Mouse (Mus musculus): ENCODE results near the gene Lsm14a. TPM values are rescaled to one million over a fixed set of nuclear protein-coding genes. Genes with fewer than 3 reads are reported as not detected.
A peak's percentile ranks its signal among the peaks of the same experiment; 100 is the strongest.

Gene Lsm14a
- polyA plus RNA-seq, 1 experiment from 2014 or later, result 54.7 TPM

DNA sequence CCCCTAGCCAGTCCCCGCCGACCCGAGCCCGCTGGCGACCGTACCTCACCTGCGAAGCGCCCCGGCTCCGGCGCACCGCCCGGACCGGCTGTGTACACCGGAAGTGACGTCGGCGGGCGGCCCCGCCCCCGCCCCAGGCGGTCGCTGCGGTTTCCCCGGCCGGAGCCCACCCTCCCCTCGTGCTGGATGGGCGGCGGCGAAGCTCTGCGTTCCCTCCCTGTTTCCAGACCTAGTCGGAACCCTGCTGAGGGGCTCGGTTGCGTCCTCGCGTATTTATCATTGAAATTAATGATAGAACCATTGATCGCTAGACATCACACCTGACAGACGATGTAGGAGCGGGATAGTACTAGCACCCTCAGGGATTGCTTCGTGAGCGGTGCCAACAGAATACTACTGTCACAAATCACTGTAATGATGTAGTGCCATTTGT, 79.7 kb downstream of the Lsm14a start, which contains the start of gene 4931406P16Rik:
Gene 4931406P16Rik, minus strand, starts transcription at position 109 of the 433 bp plus-strand sequence.
- Histone ChIP-seq H3K27ac (ENCODE audit: low read depth, low read length) (peak within 1 kb of the TSS; percentile 87), H3K4me1 (ENCODE audit: control insufficient read depth, insufficient read depth, low read length) (peaks cover 5% of the 10 kb centered on the region; the same call in 1 of the 2 replicates), H3K36me3 (ENCODE audit: control insufficient read depth, insufficient read depth, low read length) (no peaks in the 10 kb centered on the region), H3K4me3 (ENCODE audit: low read depth, low read length) (peak within 1 kb of the TSS; percentile 89), H3K4me2 (ENCODE audit: low read length) (peak within 1 kb of the TSS; percentile 76), H3K9me3 (replicated peaks; ENCODE audit: control insufficient read depth, low read length) (no peaks in the 10 kb centered on the region), H3K27me3 (replicated peaks; ENCODE audit: control insufficient read depth, insufficient read depth, low read length) (no peaks in the 10 kb centered on the region), H3K9ac (ENCODE audit: low read length) (peak within 1 kb of the TSS; percentile 93)
- WGBS, result 1% methylated on average over 36 of the region's 41 CpGs
- ATAC-seq (peak; percentile 97), DNase-seq (ENCODE audit: low spot score) (peak; percentile 90)

DNA sequence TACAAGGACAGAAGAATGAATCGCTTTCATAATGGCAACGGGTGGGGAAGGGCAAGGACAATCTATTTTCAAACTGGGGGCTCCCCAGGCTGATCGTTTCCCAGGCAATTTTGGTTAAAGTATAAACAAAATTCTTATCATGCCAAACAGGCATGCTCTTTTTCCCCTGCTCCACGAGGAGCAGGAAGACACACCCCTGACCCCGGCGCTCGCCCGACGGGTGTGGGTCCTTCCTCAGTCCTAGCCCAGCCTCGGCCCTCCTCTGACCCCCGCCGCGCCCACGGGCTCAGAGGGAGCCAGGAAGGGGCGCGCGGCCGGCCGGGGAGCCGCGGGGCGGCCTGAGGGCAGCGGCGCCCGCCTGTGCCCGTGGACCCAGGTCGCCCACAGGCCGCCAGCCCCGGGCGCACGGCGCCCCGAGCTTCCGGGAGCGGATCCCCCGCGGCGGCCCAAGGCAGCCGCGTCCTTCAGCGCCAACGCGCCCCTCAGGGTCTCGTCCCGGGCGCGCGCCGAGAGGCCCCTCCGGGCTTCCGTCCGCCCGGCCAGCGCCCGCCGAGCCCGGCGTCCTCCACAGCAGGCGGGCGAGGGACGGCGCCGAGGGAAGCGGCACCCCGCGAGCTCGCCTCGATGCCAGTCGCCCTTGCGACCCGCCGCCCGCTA, 80.2 kb downstream of the Lsm14a start:
- DNase-seq (ENCODE audit: low spot score) (peak; percentile 20), ATAC-seq (peak; percentile 90)
- no peaks in the 10 kb centered on the region for H3K9me3 ChIP-seq (replicated peaks; ENCODE audit: control insufficient read depth, low read length)
- peak overlapping the region; percentile 93 for H3K9ac ChIP-seq (ENCODE audit: low read length)
- no peaks in the 10 kb centered on the region for H3K27me3 ChIP-seq (replicated peaks; ENCODE audit: control insufficient read depth, insufficient read depth, low read length)
- H3K27ac ChIP-seq (ENCODE audit: low read depth, low read length), result peak overlapping the region; percentile 87
- no peaks in the 10 kb centered on the region for H3K36me3 ChIP-seq (ENCODE audit: control insufficient read depth, insufficient read depth, low read length)
- peaks cover 5% of the 10 kb centered on the region; the same call in 1 of the 2 replicates for H3K4me1 ChIP-seq (ENCODE audit: control insufficient read depth, insufficient read depth, low read length)
- WGBS, result 0% methylated on average over 37 of the region's 73 CpGs
- peak overlapping the region; percentile 89 for H3K4me3 ChIP-seq (ENCODE audit: low read depth, low read length)
- H3K4me2 ChIP-seq (ENCODE audit: low read length), result peak overlapping the region; percentile 76

DNA sequence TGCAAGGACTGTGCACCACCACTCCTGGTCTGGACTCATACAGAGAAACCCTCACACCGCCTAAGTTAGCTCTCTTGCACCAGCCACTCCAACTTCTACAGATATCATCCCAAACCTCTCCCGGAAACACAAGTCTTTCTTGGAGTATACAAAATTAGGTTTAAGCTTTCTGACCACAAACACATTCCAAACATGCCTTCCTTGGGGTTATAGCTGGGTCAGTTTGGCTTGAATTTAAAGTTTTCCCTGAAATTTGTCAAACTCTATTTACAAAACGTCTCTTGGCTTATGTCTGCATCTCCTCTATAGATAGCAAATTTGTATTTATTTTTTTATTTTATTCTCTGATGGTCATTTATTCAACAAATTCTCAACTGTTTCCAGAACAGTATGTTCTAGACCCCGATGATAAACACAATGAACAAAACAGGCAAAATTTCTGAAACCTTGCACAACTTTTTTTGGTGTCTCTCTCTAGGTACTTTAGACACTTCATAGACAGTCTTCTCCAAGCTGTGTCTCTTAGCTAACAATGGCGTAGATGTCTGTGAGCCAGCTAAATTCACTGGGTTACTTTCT, 83.8 kb downstream of the Lsm14a start:
- Histone ChIP-seq H3K27ac (ENCODE audit: low read depth, low read length) (no peak overlapping the region), H3K9ac (ENCODE audit: low read length) (no peak overlapping the region), H3K27me3 (replicated peaks; ENCODE audit: control insufficient read depth, insufficient read depth, low read length) (no peaks in the 10 kb centered on the region), H3K4me2 (ENCODE audit: low read length) (no peak overlapping the region), H3K9me3 (replicated peaks; ENCODE audit: control insufficient read depth, low read length) (no peaks in the 10 kb centered on the region), H3K4me1 (ENCODE audit: control insufficient read depth, insufficient read depth, low read length) (peaks cover 5% of the 10 kb centered on the region; the same call in 1 of the 2 replicates), H3K4me3 (ENCODE audit: low read depth, low read length) (no peak overlapping the region), H3K36me3 (ENCODE audit: control insufficient read depth, insufficient read depth, low read length) (no peaks in the 10 kb centered on the region)
- 92% methylated on average over 5 of the region's 5 CpGs for WGBS
- ATAC-seq (no peak), DNase-seq (ENCODE audit: low spot score) (no peak)

DNA sequence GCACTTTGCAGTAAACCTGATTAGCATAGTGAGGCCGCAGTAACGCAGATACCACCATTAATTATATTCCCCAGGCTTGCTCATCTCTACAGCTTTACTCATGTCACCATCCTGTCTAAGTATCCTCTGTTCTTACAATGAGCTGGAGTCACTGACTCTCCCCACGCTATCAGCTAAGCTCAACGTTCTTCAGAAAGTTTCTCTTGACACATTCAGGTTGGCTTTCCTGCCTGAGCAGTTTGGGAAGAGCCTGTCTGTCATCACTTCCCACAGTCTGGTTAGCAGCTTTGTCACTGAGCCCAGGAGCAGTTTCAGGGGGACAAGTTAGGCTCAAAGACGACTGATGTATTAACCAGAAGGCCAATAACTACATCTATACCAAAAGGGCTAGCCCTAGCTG, 84.5 kb downstream of the Lsm14a start:
- H3K9ac ChIP-seq (ENCODE audit: low read length), result no peak overlapping the region
- H3K4me1 ChIP-seq (ENCODE audit: control insufficient read depth, insufficient read depth, low read length), result peaks cover 5% of the 10 kb centered on the region; the same call in 1 of the 2 replicates
- ATAC-seq, result no peak
- H3K9me3 ChIP-seq (replicated peaks; ENCODE audit: control insufficient read depth, low read length), result no peaks in the 10 kb centered on the region
- 80% methylated on average over 5 of the region's 5 CpGs for WGBS
- H3K27me3 ChIP-seq (replicated peaks; ENCODE audit: control insufficient read depth, insufficient read depth, low read length), result no peaks in the 10 kb centered on the region
- H3K4me2 ChIP-seq (ENCODE audit: low read length), result no peak overlapping the region
- no peak for DNase-seq (ENCODE audit: low spot score)
- H3K4me3 ChIP-seq (ENCODE audit: low read depth, low read length), result no peak overlapping the region
- H3K27ac ChIP-seq (ENCODE audit: low read depth, low read length), result no peak overlapping the region
- H3K36me3 ChIP-seq (ENCODE audit: control insufficient read depth, insufficient read depth, low read length), result no peaks in the 10 kb centered on the region

DNA sequence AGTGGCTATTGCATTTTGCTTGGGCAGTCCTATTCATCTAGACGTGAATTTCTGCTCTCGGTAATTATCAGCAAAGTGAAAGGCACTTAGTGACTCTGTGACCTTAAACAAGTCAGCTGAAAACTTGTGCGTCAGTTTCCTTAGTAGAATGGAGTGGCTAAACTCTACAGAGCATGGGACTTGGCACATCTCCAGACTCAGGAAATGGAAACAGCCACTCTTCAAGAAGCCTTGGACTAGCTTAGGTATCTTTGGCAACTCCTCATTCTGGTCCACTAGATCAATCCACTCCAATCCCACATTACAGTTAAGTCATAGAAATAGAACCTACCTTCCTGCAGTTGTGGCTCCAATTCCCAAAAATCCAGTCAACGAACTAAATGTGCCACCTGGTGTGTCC, 87.7 kb downstream of the Lsm14a start:
- no peak for DNase-seq (ENCODE audit: low spot score)
- no peaks in the 10 kb centered on the region for H3K27me3 ChIP-seq (replicated peaks; ENCODE audit: control insufficient read depth, insufficient read depth, low read length)
- no peak for ATAC-seq
- H3K9me3 ChIP-seq (replicated peaks; ENCODE audit: control insufficient read depth, low read length), result no peaks in the 10 kb centered on the region
- H3K9ac ChIP-seq (ENCODE audit: low read length), result no peak overlapping the region
- H3K4me1 ChIP-seq (ENCODE audit: control insufficient read depth, insufficient read depth, low read length), result no peaks in the 10 kb centered on the region
- H3K4me2 ChIP-seq (ENCODE audit: low read length), result no peak overlapping the region
- 77% methylated on average over 4 of the region's 4 CpGs for WGBS
- H3K4me3 ChIP-seq (ENCODE audit: low read depth, low read length), result no peak overlapping the region
- H3K27ac ChIP-seq (ENCODE audit: low read depth, low read length), result no peak overlapping the region
- no peaks in the 10 kb centered on the region for H3K36me3 ChIP-seq (ENCODE audit: control insufficient read depth, insufficient read depth, low read length)

DNA sequence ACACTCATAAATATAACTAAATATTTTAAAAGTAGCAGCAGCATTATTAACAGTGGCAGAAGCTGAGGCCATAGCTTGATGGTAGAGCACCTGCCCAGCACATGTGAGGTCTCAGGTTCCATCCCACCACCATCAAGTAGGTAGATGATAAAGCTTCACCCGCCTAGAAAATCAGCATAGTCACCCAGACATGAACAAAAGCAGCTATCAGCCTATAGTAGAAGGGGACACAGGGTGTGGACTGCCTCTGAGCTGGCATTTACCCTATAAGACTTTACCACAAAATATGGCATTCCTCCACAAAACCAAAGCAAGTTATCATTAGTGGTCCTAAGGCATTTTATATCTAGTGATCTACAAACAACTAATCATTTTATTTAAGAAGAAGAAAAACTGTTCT, 90.5 kb downstream of the Lsm14a start:
- H3K27me3 ChIP-seq (replicated peaks; ENCODE audit: control insufficient read depth, insufficient read depth, low read length), result no peaks in the 10 kb centered on the region
- H3K4me1 ChIP-seq (ENCODE audit: control insufficient read depth, insufficient read depth, low read length), result no peaks in the 10 kb centered on the region
- DNase-seq (ENCODE audit: low spot score) (no peak), ATAC-seq (no peak)
- 85% methylated on average over 1 of the region's 1 CpGs for WGBS
- no peaks in the 10 kb centered on the region for H3K36me3 ChIP-seq (ENCODE audit: control insufficient read depth, insufficient read depth, low read length)
- H3K4me2 ChIP-seq (ENCODE audit: low read length), result no peak overlapping the region
- no peak overlapping the region for H3K9ac ChIP-seq (ENCODE audit: low read length)
- no peak overlapping the region for H3K27ac ChIP-seq (ENCODE audit: low read depth, low read length)
- H3K9me3 ChIP-seq (replicated peaks; ENCODE audit: control insufficient read depth, low read length), result no peaks in the 10 kb centered on the region
- no peak overlapping the region for H3K4me3 ChIP-seq (ENCODE audit: low read depth, low read length)

DNA sequence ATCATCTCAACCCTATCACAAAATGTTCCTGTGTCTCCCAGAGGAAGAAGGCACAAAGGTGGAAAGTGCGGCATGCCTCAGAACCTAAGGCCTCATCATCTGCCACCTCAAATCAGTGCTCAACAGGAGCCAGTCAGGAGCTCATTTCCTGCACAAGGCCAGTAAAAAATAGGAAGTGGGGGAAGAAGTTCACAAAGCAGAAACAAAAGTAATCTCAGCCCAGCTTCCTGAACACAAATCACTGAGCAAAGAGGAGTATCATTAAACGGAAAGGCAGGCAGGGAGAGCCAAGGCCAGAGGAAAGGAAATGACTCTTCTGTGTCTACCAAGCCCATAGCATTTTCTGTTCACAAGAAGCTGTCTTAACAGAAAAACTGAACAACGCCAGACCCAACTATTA, 91.2 kb downstream of the Lsm14a start:
- no peaks in the 10 kb centered on the region for H3K36me3 ChIP-seq (ENCODE audit: control insufficient read depth, insufficient read depth, low read length)
- no peak overlapping the region for H3K27ac ChIP-seq (ENCODE audit: low read depth, low read length)
- ATAC-seq (no peak), DNase-seq (ENCODE audit: low spot score) (no peak)
- no peak overlapping the region for H3K4me2 ChIP-seq (ENCODE audit: low read length)
- H3K4me1 ChIP-seq (ENCODE audit: control insufficient read depth, insufficient read depth, low read length), result no peaks in the 10 kb centered on the region
- no peaks in the 10 kb centered on the region for H3K27me3 ChIP-seq (replicated peaks; ENCODE audit: control insufficient read depth, insufficient read depth, low read length)
- H3K9me3 ChIP-seq (replicated peaks; ENCODE audit: control insufficient read depth, low read length), result no peaks in the 10 kb centered on the region
- WGBS, result 95% methylated on average over 3 of the region's 3 CpGs
- no peak overlapping the region for H3K4me3 ChIP-seq (ENCODE audit: low read depth, low read length)
- no peak overlapping the region for H3K9ac ChIP-seq (ENCODE audit: low read length)

DNA sequence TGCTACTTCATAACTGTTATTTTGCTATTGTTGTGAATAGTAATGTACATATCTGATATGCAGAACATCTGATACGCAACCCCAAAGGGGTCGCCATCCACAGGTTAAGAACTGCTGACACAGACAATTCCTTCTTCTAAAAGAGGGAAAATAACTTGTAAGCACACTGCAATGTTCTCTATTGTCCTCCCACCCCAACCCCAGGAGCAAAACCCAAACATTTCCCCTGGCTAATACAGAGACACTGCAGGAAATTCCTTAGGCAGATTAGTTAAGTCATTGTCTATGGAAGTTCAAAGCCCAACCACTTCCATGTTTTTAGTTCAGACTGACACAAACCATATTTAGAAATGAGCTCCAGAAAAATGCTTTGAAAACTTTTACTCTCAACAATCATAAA, 94.3 kb downstream of the Lsm14a start:
- no peak overlapping the region for H3K4me2 ChIP-seq (ENCODE audit: low read length)
- DNase-seq (ENCODE audit: low spot score) (no peak), ATAC-seq (no peak)
- H3K4me3 ChIP-seq (ENCODE audit: low read depth, low read length), result no peak overlapping the region
- no peaks in the 10 kb centered on the region for H3K4me1 ChIP-seq (ENCODE audit: control insufficient read depth, insufficient read depth, low read length)
- H3K9me3 ChIP-seq (replicated peaks; ENCODE audit: control insufficient read depth, low read length), result no peaks in the 10 kb centered on the region
- H3K9ac ChIP-seq (ENCODE audit: low read length), result no peak overlapping the region
- H3K27ac ChIP-seq (ENCODE audit: low read depth, low read length), result no peak overlapping the region
- H3K36me3 ChIP-seq (ENCODE audit: control insufficient read depth, insufficient read depth, low read length), result no peaks in the 10 kb centered on the region
- 78% methylated on average over 2 of the region's 2 CpGs for WGBS
- H3K27me3 ChIP-seq (replicated peaks; ENCODE audit: control insufficient read depth, insufficient read depth, low read length), result no peaks in the 10 kb centered on the region

DNA sequence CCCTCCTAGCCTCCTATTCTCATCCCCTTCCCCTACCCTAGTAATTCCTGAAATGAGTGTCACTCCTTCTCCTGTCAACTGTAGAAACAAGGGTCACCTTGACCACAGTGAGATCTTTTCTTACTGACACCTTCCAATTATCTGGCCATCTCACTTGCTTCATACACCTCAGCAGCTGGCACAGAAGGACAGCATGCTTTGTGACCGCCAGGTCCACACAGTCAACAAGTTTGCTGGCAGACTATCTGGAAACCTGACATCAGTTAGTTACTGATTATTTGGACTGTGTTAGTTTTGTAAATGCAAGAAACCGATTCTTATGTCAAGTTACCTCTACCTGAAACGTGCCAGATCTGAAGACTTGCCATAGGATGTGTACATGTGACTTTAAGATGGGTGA, 97.0 kb downstream of the Lsm14a start:
- no peak overlapping the region for H3K27ac ChIP-seq (ENCODE audit: low read depth, low read length)
- WGBS, result 91% methylated on average over 3 of the region's 3 CpGs
- H3K4me2 ChIP-seq (ENCODE audit: low read length), result no peak overlapping the region

More for the DNA sequence above, 97.0 kb downstream of the Lsm14a start:
- H3K27me3 ChIP-seq (replicated peaks; ENCODE audit: control insufficient read depth, insufficient read depth, low read length), result no peaks in the 10 kb centered on the region
- no peaks in the 10 kb centered on the region for H3K4me1 ChIP-seq (ENCODE audit: control insufficient read depth, insufficient read depth, low read length)
- no peaks in the 10 kb centered on the region for H3K9me3 ChIP-seq (replicated peaks; ENCODE audit: control insufficient read depth, low read length)
- ATAC-seq (no peak), DNase-seq (ENCODE audit: low spot score) (no peak)
- H3K9ac ChIP-seq (ENCODE audit: low read length), result no peak overlapping the region
- no peaks in the 10 kb centered on the region for H3K36me3 ChIP-seq (ENCODE audit: control insufficient read depth, insufficient read depth, low read length)
- H3K4me3 ChIP-seq (ENCODE audit: low read depth, low read length), result no peak overlapping the region
